Mouse (Mus musculus): ENCODE data around the gene Rhoa.
"Not testable (repeated sequence)": the region's sequence is repeated elsewhere in the genome, so short reads cannot be mapped to it uniquely, and the experiment has no call there.

Rhoa gene

GRCm38 (mm10) chr9:108289347-108289746, 16.6 kb upstream of the Rhoa start:
- no peak for DNase-seq

DNA sequence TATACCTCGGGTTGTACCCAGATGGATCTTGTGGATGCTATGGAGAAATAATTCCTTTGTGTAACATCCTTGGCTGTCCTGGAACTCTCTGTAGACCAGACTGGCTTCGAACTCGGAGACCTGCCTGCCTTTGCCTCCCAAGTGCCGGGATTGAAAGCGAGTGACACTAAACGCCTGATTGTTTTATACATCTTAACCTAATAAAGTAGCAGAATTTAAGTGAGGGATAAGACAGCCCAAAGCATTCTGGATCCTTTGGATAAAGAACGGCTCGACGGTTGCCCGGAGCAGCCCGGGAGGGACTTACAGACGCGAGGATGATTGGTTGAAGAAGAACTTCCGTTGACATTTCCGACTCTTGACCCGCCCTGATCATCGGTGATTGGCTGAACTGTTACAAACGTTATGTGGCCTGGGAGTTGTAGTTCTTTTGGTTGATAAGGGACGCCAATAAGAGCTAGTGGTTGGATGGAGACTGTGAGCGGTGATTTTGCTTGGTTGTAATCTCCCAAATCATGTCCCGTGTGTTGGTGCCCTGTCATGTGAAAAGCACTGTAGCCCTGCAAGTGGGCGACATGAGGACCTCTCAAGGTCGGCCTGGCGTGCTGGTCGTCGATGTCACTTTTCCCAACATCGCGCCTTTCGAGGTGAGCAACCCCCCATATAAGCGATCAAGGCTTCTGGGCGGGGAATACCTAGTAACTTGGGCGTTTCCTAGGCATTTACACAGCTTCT, 15.7 kb upstream of the Rhoa start, which contains the start of gene Nicn1:
TSS of gene Nicn1 (plus strand) at position 414 of the 735 bp plus-strand sequence.
- DNase-seq, result peak; percentile 98

DNA sequence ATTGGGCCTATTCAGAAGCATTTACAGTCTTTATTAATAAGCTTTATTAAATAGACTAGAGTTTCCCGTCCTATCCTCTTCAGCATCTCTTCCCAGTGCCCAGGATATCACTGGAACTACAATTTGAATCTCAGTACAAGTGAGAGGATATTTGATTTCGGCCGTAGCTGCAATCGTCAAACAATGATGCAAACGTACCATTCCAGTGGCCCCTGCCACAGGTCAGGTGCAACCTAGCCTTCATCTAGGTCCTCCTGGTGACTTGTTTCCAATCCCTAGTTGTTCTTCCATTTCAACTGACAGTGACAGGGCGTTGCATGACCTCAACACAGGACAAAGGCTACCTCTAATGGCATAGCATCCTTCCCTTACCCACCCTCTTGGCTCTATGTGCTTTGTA, 15.2 kb upstream of the Rhoa start:
- no peak for DNase-seq

DNA sequence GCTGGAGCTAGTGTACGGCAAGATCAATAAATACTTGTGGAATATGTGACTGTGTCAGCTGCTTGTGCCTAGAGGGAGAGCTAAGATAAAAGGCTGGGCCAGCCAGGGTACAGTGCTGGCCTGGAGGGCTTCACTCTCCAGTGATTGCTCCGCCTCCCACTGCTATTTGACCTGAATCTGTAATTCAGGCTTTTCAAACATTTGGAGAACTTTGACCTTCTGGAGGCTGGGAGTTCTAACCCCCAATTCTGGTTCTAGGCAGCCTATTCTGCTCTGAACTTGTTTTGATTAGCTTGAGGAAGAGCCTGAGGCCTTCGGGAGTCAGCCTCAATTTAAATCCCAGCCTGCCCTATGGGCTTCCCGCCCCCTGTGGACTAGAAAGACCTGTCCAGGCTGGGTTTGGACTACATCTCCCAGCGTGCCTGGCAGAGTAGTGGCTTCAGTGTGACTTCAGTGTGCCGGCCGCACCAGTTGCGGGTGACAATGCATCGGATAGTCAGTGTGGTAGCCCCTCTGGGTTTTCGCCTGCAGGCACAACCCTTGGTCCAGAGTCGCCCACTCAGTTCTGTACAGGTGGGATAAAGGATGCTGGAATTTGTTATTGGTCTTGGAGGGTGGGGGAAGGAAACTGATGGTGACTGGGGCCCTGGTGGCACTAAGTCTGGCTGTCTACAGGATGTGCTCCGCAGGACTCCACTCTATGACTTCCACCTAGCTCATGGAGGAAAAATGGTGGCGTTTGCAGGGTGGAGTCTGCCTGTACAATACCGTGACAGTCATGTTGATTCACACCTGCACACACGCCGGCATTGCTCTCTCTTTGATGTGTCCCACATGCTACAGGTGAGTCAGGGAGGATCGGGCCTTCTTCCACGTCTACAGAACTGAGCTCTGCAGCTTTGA, 9.2 kb upstream of the Rhoa start, which contains the start of gene Amt:
TSS of gene Amt (plus strand) at position 401 of the 903 bp plus-strand sequence.
- no peak for DNase-seq

DNA sequence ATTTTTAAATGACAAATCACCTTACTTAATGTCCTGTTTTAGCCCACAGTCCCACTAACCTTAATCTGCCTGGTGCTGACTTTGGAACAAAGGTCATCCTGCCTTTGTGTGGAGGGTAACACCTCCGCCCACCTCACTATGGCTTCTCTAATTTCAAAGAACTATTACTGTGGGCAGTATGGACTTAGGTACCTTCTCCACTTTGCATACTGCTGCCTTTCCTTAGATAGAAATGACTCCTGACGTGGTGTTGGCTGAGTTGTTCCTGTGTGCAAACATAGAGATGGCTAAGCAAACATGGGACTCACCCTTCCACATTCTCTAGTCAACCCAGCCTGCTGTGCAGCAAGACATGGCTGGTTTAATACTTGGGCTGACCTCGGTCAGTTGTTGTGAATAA, 4.1 kb upstream of the Rhoa start:
- DNase-seq, result no peak

DNA sequence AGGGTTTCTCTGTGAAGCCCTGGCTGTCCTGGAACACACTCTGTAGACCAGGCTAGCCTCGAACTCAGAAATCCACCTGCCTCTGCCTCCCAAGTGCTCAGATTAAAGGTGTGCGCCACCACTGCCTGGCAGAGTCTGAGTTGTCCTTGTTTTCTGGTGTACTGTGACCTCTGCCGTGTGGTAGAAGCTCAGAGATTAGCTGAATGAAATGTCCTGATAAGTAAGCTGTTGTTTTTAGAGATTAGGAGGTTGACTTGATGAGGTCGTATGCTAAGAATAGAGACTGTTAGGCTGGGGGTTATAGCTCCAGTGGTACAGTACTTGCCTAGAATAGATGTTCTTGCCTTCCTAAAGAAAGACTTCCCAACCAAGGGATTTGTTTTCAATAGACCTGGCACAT, 1.2 kb upstream of the Rhoa start:
- DNase-seq, result no peak

- DNase-seq, result no peak
These were observed 759 bp upstream of the Rhoa start for GRCm38 (mm10) chr9:108305170-108305569.

DNA sequence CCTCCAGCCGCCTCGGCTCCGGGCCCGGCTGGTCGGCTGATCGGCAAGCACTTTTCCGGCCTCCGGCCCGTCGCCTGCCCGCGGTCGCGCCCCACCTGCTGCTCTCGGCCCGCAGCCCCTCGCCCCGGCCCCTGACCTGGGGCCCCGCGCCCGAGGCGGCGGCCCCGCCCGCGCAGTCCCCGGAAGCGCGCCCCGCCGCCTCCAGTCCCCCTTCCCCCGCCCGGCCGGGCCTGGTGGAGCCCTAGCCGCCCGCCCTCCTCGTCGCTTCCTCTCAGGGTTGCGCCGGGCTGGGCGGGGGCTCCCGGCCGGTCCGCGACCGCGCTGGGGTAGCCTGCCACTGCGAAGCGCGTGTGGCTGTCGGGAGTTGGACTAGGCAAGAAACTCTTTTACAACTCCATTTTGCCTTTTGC, 647 bp downstream of the Rhoa start:
- peak; percentile 60 for DNase-seq

GRCm38 (mm10) chr9:108307021-108307807, 1.3 kb downstream of the Rhoa start:
- DNase-seq, result no peak

GRCm38 (mm10) chr9:108308141-108308540, 2.2 kb downstream of the Rhoa start:
- no peak for DNase-seq

GRCm38 (mm10) chr9:108317572-108317971, 11.6 kb downstream of the Rhoa start:
- no peak for DNase-seq

DNA sequence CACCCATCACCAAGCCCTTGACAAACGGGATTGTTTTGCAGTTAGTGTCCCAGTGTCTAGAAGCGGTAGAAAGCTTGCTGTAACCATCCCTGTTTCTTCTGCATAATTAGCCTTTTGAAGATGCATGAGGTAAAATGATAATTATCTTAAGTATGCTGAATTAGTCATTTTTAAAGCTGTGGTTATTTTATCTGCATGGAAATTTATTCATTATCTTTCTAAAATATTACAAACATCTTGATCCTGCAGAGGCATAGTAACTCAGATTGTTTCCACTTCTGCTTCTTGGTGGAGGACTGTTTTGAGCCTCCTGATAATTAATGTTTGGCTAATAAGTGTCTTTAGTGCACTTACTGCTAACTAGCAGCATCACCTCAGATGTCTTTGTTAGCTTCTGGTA, 12.5 kb downstream of the Rhoa start:
- no peak for DNase-seq

DNA sequence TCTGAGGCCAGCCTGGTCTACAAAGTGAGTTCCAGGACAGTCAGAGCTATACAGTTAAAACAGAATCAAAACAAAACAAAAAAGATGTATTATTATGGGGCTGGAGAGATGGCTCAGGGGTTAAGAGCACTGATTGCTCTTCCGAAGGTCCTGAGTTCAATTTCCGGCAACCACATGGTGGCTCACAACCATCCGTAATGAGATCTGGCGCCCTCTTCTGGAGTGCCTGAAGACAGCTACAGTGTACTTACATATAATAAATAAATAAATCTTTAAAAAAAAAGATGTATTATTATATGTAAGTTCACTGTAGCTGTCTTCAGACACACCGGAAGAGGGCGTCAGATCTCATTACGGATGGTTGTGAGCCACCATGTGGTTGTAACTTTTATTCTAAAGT, 16.1 kb downstream of the Rhoa start:
- DNase-seq, result not testable (repeated sequence)

DNA sequence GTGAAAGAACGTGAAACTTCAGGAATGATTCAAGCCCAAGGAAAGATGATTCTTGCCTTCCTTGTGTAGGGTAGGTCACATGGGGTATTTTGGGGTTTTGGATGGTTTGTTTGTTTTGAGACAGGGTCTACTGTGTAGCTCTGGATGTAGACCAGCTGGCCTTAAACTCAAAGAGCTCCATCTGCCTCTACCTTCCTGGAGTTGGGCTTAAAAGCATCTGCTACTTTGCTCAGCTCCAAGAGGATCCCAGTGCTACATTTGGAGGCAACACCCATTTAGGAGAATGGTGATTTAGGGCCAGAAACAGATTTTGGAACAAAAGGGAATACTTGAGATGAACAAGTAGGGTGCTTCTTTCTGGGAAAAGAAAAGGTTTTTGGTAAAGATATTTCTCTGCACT, 18.9 kb downstream of the Rhoa start:
- DNase-seq, result no peak

- no peak for DNase-seq
These were observed 19.9 kb downstream of the Rhoa start for GRCm38 (mm10) chr9:108325811-108326210.

- no peak for DNase-seq
These were observed 32.1 kb downstream of the Rhoa start for GRCm38 (mm10) chr9:108337848-108338550.

GRCm38 (mm10) chr9:108338551-108338885, 32.6 kb downstream of the Rhoa start:
- no peak for DNase-seq

DNA sequence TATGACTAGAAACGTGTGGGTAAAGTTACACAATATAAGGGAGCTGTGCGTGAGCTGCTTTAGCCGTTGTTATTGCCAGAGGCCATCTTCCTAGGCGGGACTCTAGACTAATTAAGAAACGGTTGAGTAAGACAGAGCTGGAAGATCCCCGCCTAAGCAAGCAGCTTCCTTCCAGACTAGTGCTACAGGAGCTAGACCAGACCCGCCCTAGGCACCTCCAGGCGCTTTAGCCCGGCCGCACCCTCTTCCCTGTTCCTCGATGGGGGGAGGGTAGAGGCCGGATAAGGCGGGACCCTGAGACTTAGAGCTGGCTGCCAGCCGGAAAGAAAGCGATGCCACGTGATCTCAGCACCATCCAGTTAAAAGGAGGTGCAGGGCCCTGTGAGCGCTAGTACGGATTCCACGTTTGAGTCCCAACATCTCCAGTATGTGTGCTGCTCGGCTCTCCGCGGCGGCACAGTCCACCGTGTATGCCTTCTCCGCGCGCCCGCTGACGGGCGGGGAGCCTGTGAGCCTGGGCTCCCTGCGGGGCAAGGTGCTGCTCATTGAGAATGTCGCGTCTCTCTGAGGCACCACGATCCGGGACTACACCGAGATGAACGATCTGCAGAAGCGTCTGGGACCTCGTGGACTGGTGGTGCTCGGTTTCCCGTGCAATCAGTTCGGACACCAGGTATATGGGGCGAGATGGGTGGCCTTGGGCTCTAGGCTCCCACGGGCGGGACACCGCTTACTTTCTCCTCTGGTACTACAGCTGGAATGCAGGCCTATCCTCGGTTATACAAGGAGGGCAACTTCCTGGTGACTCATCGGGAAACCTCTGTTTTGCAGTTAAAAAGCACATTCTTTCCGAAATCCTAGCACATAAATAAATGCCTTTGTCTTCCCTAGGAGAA, 33.2 kb downstream of the Rhoa start, which contains the start of gene Gpx1:
TSS of gene Gpx1 (plus strand) at position 18 of the 896 bp plus-strand sequence.
- DNase-seq, result peak; percentile 90

DNA sequence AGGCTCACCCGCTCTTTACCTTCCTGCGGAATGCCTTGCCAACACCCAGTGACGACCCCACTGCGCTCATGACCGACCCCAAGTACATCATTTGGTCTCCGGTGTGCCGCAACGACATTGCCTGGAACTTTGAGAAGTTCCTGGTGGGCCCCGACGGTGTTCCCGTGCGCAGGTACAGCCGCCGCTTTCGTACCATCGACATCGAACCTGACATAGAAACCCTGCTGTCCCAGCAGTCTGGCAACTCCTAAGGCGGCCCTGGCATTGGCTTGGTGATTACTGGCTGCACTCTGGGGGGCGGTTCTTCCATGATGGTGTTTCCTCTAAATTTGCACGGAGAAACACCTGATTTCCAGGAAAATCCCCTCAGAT, 33.9 kb downstream of the Rhoa start:
- DNase-seq, result no peak

- DNase-seq, result peak; percentile 56
These were observed 34.6 kb downstream of the Rhoa start for GRCm38 (mm10) chr9:108340258-108341138.

GRCm38 (mm10) chr9:108341139-108341475, 35.2 kb downstream of the Rhoa start:
- no peak for DNase-seq

All from layer of hippocampus, adult 9-11 months (tissue).